Mouse (Mus musculus): ENCODE data around the gene Tspyl2. TPM values are rescaled to one million over a fixed set of nuclear protein-coding genes. Genes with fewer than 3 reads are reported as not detected.
A peak's percentile ranks its signal among the peaks of the same experiment; 100 is the strongest.
"Not testable (repeated sequence)": the region's sequence is repeated elsewhere in the genome, so short reads cannot be mapped to it uniquely, and the experiment has no call there.

Gene Tspyl2
- total RNA-seq, 2 experiments from 2014 or later = 105 to 116 TPM

- intact Hi-C loops (cut with DNase I) = no loop called here
- Histone ChIP-seq H3K27ac (no peak overlapping the region), H3K4me3 (peak overlapping the region; percentile 60)
- no peak for TF ChIP-seq CTCF (IDR thresholded peaks at IDR 0.05)
- DNase-seq (ENCODE audit: extremely low spot score in 1 of 2, low spot score in 2 of 2) = no peak
Observed at GRCm38 (mm10) chrX:152327689-152328052, 14.6 kb downstream of the Tspyl2 start.

GRCm38 (mm10) chrX:152326996-152327688 is 15.1 kb downstream of the Tspyl2 start, which contains the start of gene Kantr:
Gene Kantr (minus strand): TSS chrX:152327495.
- TF ChIP-seq CTCF (IDR thresholded peaks at IDR 0.05) = no peak
- Histone ChIP-seq H3K27ac (peak within 1 kb of the TSS; percentile 76), H3K4me3 (peak within 1 kb of the TSS; percentile 60)
- intact Hi-C loops (cut with DNase I) = no loop called here
- peak; percentile 68 to 78 for DNase-seq (ENCODE audit: extremely low spot score in 1 of 2, low spot score in 2 of 2)

GRCm38 (mm10) chrX:152323584-152323983 is 18.6 kb downstream of the Tspyl2 start:
- intact Hi-C loops (cut with DNase I) = no loop called here
- Histone ChIP-seq H3K27ac (no peak overlapping the region), H3K4me3 (no peak overlapping the region)
- peak; percentile 25 for TF ChIP-seq CTCF (IDR thresholded peaks at IDR 0.05)
- DNase-seq (ENCODE audit: extremely low spot score in 1 of 2, low spot score in 2 of 2) = no peak

GRCm38 (mm10) chrX:152322776-152323175 is 19.4 kb downstream of the Tspyl2 start:
- TF ChIP-seq CTCF (IDR thresholded peaks at IDR 0.05) = no peak
- intact Hi-C loops (cut with DNase I) = no loop called here
- Histone ChIP-seq H3K4me3 (no peak overlapping the region), H3K27ac (no peak overlapping the region)
- DNase-seq (ENCODE audit: extremely low spot score in 1 of 2, low spot score in 2 of 2) = no peak

- H3K4me3 ChIP-seq = no peak overlapping the region
- TF ChIP-seq CTCF (IDR thresholded peaks at IDR 0.05) = no peak
- no peak overlapping the region for H3K27ac ChIP-seq
- intact Hi-C loops (cut with DNase I) = no loop called here
- DNase-seq (ENCODE audit: extremely low spot score in 1 of 2, low spot score in 2 of 2) = no peak
Observed at GRCm38 (mm10) chrX:152320535-152320934, 21.7 kb downstream of the Tspyl2 start.

GRCm38 (mm10) chrX:152307942-152308341 is 34.3 kb downstream of the Tspyl2 start:
- intact Hi-C loops (cut with DNase I) = no loop called here
- DNase-seq (ENCODE audit: extremely low spot score in 1 of 2, low spot score in 2 of 2) = peak in 1 of 2 experiments; percentile 17

GRCm38 (mm10) chrX:152307371-152307770 is 34.9 kb downstream of the Tspyl2 start:
- no peak for DNase-seq (ENCODE audit: extremely low spot score in 1 of 2, low spot score in 2 of 2)
- no peak overlapping the region for H3K4me3 ChIP-seq
- intact Hi-C loops (cut with DNase I) = no loop called here
- TF ChIP-seq CTCF (IDR thresholded peaks at IDR 0.05) = no peak
- H3K27ac ChIP-seq = no peak overlapping the region

More at GRCm38 (mm10) chrX:152307942-152308341, 34.3 kb downstream of the Tspyl2 start:
- no peak overlapping the region for H3K4me3 ChIP-seq
- no peak overlapping the region for H3K27ac ChIP-seq
- peak; percentile 60 for TF ChIP-seq CTCF (IDR thresholded peaks at IDR 0.05)

- Histone ChIP-seq H3K27ac (no peak overlapping the region), H3K4me3 (no peak overlapping the region)
- DNase-seq (ENCODE audit: extremely low spot score in 1 of 2, low spot score in 2 of 2) = no peak
- TF ChIP-seq CTCF (IDR thresholded peaks at IDR 0.05) = no peak
- intact Hi-C loops (cut with DNase I) = no loop called here
Observed at GRCm38 (mm10) chrX:152306224-152306623, 36.0 kb downstream of the Tspyl2 start.

GRCm38 (mm10) chrX:152287026-152287425 is 55.2 kb downstream of the Tspyl2 start:
- H3K4me3 ChIP-seq; H3K27ac ChIP-seq; intact Hi-C loops (cut with DNase I); DNase-seq (ENCODE audit: extremely low spot score in 1 of 2, low spot score in 2 of 2): not testable (repeated sequence)

Other genes with a start within 250 kb of the Tspyl2 start
- gene Iqsec2, start 198.2 kb downstream of the Tspyl2 start, total RNA-seq (2021) = 100 to 1,000 TPM; 152 to 155 TPM
- 10 to 100 TPM; 52.9 to 64.1 TPM for gene Kdm5c, start 109.4 kb downstream of the Tspyl2 start, total RNA-seq (2021)
- gene Kantr, start 14.9 kb downstream of the Tspyl2 start, total RNA-seq (2021) = 10 to 100 TPM; 52.7 to 56.0 TPM
- 10 to 100 TPM; 14.5 to 16.8 TPM for gene Gpr173, start 26.3 kb upstream of the Tspyl2 start, total RNA-seq (2021)
- gene Cldn34a, start 220.9 kb upstream of the Tspyl2 start, total RNA-seq (2021) = not detected